Mouse (Mus musculus) ovary, postnatal 14 days (tissue): ENCODE data around the gene Sardh.
A peak's percentile ranks its signal among the peaks of the same experiment; 100 is the strongest.

Experiments
- DNase-seq: peaks from one replicate; pipeline ENCODE4 v3.0.0; 2022; ENCODE audit warnings: low spot score

Sardh gene

DNA sequence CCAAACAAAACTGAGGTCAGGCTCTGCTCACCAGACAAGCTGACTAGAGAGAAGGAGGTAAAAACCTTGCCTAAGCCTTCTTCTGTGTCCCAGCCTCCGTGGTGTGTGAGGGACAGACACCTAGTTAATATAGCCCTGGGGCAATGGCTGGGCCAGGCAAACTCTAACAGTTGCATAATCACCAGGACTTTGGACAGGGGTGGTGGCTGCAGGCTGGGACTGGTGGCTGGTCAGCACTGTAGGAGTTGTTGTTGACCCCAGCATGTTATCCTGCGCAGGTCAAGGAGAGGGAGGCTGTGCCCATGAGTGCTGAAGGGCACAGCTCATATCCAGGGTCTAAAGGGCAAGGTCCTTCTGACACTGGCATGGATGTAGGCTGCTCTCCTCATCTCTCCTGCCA is at the start of gene Sardh:
Gene Sardh (minus strand): TSS at position 127 of the 400 bp plus-strand sequence.
- no peak for DNase-seq

DNA sequence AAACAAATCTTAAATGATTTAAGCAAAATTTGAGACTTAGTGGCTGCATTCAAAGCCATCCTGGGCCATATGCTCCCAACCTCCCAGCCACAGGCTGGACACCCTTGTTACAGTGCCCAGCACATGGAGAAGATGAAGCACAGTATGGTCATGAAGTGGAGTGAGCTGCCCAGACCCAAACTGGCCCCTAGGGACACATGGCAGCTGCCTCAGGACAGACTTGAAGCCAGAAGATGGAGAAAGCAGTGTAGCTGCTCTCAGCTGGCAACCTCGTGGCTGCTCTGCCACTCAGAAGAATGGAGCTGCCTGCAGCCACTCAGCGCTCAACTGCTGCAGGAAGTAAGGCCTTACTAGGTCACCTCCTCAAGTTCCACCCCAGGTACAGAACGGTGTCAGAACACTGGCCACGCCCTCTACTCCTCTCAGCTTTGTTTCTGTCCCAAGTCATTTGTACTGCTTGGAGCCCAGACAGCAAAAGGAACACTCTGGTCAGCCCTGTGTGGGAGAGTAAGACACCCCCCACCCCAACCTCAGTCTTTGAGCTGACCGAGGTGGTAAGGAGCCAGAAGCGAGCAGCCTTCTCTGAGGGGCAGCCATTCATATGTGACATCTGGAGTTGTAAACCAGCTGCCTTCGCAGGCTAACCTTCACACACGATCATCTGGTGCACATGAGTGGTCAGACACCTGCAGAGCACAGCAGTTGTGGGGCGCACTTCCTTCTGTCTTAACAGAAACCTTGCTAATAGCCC is 48.7 kb upstream of the Sardh start:
- no peak for DNase-seq

DNA sequence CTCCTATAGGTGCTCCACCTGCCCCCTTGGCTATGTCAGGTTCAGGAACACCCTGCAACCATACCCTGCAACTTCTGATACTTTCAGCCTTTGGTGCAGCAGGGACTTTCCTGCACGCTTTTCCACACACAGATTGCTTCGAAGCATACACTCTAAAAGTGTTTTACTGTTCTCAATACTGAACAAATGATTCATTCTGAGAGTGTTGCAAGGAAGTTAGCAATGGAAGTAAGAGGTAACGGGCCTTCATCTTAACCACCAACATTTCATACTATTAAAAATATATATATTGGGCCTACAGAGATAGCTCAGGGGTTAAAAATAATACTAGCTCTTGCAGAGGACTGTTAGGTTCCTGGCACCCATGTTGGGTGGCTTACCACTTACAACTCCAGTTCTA is 46.6 kb upstream of the Sardh start:
- no peak for DNase-seq

DNA sequence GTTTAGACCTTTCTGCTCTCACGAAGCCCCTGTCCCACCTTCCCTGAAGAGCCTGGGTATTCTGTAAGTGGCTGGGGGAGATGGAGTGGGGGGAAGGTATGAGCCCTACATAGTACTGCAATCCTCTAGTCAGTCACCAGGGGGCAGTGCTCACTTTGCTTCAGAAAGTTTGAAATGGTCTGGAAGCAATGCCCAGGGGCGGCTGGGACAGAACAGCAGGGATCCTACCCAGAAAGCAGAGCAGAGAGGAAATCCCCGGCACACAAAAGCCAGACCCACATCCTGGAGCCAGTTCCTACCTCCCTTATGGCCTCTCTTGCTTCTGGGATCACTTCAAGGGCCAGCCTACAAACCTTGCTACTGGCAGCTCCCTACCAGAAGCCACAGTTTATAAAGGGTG is 40.9 kb upstream of the Sardh start:
- DNase-seq, result peak; percentile 83

DNA sequence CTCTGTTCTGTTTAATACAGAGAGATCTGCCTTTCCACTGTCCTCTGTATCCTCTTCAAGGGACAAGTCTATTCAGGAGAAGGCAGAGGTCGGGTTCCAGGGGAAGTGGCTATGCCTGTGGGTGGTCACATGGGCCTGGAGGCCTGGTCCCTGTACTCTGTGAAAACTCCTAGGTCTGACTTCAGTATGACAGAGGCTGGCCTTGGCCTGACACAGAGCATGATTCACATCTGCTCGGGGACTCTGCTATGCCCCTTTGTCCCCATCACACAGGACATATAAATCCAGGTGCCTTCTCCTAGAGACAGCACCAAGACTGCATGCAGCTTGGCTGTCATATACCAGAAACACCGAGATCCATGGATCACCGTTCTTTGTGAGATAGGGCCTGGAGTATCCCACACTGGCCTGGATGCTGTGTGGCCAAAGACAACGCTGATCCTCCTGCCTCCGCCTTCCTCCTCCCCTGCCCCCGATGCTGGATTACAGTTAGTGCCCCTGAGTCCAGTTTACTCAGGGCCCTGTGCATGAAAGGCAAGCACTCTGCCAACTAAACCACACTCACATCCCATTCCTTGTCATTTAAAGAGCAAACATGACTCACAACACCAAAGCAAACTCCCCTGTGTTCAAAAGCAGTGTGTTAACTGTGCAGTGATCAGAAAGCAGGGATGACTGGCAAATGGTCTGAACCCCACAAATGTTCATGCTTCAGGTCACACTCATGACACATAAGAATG is 39.0 kb upstream of the Sardh start:
- DNase-seq, result no peak

DNA sequence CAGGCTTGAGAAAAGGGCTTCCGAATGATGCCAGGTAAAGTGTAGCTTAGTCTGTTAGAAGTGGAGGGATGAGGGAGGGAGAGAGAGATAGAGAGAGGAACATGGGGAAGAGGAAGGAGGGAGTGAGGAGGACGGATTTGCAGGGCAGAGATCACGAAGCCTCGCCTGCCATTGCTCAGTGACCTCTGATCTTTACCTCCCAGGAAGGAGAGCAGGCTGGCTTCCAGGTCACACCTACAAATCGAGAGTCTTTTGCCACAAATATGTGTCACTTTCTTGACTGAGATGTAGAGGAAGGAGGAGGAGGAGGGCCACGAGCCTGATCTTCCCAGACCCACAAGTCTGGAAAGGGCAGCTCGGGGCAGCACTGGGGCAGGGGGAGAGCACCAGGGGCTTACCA is 36.3 kb upstream of the Sardh start:
- DNase-seq, result no peak

DNA sequence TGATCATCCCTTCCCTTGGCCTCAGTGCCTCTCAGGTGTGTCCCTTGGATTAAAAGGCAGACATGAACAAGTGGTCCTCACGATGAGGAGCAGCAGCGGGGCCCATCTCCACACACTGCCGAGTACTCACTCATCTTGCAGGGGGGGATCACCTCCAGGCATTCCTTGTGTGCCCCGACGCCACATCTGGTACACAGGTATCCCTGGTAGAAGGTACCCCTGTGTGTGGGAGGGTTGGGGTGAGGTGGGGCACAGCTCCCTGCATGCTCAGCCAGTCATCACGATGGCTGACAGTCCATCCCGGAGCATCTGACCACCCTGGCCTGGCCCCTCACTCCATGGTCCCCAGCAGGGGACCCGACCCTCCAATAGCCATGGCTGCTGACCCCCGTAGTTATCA is 33.6 kb upstream of the Sardh start:
- DNase-seq, result no peak

DNA sequence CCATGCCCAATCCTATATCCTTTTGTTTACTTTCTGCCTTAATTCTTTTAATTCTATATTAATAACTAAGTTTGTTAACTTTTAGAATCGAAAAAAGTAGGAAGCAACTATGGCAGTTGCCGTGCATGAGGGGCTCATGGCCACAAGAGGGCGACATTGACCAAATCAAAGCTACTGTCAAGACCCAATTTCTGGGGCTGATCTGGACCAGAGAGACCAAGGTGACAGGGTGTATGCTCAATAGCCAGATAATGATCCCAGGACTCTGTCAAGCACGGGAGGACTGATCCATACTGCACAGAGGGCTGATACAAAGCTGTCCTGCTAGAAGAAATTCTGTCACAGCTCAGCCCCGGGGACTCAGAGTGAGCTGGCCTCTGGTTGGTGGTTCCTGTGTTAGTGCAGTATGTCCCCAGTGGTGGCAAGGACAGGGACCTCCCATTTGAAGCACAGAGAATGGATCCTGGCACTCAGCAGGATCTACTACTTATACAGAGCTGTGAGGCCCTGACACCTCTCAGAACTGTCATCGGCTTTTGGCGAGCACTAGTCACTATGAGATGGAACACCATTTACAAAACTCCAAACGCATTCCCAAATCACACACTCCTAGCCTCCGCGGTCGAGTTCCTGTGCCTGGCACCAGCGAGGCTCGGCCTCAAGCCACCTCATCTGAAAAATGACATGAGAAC is 32.9 kb upstream of the Sardh start:
- peak; percentile 68 for DNase-seq

DNA sequence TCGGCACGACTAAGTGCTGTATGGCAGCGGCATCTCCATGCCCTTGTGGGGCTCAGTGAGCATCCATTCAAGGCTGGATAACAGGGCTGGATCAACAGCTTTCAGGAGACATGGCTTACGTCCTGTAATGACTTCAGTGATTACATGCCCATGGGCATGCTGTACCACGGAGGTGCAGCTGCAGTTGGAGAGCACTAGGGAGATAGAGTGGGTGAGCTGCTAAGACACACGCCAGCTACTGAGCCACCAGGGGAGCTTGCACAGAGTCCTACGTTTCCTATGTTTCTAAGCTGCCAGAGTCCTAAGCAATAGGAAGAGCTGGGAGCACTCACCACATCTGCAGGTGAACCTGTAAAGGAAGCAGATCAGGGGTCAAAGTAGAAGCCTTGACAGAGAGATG is 30.7 kb upstream of the Sardh start:
- no peak for DNase-seq

DNA sequence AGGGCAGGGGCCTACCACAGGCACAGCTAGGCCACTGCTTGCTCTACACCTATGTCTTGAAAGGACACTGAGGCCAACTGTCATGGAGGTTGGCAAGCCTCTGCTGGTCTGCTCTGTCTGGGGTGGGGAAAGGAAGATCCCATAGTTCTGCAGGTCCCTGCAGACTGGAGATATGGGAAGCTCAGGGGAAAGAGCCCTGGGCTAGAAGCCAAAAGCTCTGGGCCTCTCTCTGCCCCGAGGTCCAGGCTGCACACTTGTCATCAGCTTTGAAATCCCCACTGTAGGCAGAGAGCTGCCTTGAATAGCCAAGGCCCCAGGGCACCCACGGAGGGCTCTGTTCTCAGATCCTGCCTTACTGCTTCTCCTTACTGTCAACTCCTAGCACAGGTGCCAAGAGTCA is 20.2 kb upstream of the Sardh start:
- no peak for DNase-seq

DNA sequence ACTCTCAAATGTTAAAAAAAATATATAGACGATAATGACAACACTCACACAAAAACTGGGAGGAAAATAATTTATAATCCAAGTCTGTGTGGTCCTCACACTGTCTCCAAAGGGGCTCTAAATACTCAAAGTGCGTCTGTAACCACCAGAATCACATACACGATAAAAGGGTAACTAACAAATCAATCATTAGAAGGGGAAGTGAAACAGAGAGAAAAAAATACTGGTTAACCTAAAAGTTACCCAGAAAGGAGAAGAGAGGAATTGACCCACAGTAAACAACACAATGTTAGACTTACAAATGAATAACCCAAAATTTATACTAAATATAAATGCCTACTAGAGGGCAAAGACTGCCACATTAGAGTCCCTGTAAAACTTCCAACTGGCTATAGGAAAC is 17.7 kb upstream of the Sardh start:
- DNase-seq, result no peak

DNA sequence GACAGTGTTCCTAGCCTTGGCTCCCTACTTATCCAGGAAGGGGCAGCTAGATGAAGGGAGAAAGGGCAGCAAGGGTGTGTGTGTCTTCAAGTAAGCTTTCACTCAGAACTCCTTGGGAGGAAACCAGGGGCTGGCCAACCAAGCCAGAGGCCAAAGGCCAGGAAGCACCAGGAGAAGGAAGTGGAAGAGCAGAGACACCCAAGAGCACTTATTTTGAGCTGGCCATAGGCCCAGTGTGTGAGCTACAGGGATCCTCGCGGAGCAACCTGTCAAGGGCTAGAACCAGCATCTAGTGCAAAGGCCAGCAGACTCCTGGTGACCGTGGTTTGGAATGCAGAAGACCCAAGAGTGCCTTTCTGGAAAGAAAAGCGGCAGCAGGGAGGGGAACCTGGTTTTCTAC is 14.8 kb upstream of the Sardh start:
- no peak for DNase-seq

DNA sequence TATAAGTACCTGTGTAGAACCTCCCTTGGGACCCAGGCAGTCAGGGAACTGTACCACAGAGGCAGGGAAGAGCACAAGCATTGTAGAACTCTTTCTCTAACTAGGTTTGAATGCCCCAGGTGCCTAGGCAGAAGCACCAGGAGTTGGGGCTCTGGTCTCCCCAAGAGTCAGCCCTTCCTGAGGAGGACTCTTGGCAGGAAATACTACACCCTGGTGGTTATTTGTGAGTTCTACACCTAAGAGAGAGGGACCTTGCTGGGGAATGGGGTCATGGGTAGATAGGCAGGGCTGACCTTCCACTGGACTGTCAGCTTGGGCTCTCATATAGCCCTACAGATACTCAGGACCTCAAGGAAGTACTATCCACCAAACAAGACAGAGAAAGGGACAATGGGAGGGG is 3.3 kb upstream of the Sardh start:
- DNase-seq, result no peak

DNA sequence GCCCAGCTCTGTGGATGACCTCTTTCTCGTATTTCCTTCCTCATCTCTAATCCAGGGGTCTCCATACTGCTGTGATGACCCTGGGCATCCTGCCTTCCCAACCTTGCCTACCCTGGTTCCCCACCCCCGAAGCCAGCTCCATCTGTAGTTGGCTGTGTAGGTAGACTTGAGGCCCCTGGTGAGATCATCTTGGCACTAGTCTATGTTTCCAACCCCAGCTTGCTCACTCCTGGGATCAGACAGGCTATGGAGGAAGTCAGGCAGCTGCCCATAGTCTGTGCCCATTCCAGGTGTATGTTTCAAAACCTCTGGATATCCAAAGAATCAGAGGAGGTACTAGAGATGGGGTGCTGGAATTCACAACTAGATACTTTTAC is 662 bp downstream of the Sardh start:
- no peak for DNase-seq

DNA sequence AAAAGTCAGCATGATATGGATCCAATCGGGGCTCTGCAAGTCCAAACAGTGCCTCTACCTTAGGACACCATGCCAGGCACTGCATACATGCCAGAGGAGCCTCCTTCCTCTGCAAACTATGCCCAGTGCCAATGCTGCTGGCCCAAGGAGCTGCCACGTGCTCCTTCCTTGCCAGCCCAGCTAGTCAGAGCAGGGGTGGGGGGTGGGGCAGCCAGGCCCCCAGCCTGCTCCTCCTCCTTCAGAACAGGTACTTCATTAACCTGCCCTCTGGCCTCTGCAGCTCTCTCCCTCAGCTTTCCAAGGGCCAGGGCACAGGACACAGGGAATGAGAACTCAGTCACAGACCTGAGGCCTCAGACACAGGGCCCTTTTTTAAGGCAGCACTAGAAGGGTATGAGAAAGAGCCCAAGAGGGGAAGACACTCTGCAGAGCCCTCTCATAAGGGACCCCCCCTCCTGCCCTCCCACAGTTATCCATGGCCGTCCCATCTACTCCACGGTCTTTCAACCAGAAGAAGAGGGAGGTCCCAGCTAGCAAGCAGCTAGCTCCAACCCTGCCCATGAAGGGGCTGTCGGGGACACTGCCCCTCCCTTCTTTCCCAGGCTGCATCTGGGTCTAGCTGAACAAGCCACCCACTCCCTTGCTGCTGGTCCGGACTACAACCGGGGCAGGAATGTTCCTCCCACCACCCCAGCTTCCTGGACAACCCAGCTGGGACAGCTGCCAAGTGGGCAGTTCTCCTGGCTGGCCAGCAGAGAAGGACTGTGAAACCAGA is 1.2 kb downstream of the Sardh start:
- DNase-seq, result peak; percentile 90

DNA sequence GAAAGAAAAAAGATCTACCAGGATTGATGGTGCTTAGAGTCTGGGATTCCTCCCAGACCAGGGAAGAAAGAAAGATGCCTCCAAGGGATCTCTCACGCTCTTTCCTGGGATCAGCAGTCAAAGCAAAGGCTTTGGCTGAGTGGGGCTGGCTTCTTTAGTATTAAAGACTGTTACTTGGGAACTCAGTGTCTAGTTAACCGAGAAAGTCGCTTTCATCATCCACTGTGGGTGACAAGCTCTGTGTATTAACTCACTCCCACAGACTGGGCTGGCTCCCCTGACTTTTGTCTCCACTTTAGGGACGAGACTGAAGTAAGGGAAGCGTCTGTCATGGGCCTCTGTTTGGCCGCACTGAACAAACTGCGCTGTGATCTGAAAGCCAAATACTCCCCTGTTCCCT is 2.2 kb downstream of the Sardh start:
- no peak for DNase-seq

DNA sequence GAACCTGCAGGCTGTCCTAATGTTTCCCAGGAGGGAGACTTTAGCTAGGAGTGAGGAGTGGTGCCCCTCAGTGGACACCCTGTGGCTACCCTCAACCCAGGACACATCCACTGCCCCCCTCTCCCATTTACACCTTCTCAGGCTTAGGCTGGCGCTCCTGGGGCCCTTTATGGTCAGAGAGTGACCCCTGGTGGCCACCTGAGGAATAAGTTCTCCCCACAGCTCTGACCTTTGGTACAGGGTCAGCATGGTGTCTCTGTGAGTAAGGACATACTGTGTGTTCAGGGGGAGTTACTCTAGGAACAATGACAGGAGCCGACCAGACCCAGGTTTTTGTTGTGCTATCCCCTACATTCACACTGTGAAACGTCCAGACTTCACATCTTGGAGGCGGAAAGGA is 10.8 kb downstream of the Sardh start:
- DNase-seq, result peak; percentile 60

DNA sequence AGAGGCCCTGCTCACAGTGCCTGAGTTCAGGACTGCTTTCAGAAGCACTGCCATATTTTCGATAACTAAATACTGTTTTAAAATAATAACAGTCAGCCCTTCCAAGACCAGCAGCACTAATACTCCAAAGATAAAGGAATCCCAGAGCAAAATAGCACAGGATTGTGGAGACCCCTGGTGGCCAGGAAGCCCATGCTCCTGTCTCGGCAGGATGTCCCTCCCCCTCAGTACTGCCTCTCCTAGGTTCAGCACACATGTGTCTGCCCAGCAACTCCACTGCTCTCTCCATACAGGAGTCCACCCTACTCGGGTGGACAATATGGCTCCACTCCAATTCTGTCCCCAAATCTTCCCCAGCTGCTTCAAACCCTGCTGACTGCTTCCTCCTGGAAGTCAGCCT is 12.4 kb downstream of the Sardh start:
- peak; percentile 66 for DNase-seq

DNA sequence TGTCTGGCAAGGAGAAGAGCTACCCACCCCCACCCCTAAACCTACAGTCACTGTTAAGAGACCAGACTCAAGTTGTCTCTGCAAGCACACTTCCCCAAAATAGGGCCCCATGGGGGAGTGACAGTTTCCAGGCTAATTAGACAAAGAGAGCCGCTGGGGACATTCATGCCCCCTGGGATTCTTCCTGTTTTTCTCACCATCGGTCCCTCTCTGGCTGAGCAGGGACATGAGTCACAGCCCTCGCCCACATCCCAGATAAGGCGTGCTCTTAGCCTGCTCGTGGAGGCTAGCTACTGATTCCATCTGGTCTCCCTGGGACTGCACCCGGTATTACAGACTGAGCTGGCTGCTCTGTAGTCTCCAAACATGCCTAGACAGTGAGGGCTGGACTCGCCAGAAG is 15.8 kb downstream of the Sardh start:
- no peak for DNase-seq

DNA sequence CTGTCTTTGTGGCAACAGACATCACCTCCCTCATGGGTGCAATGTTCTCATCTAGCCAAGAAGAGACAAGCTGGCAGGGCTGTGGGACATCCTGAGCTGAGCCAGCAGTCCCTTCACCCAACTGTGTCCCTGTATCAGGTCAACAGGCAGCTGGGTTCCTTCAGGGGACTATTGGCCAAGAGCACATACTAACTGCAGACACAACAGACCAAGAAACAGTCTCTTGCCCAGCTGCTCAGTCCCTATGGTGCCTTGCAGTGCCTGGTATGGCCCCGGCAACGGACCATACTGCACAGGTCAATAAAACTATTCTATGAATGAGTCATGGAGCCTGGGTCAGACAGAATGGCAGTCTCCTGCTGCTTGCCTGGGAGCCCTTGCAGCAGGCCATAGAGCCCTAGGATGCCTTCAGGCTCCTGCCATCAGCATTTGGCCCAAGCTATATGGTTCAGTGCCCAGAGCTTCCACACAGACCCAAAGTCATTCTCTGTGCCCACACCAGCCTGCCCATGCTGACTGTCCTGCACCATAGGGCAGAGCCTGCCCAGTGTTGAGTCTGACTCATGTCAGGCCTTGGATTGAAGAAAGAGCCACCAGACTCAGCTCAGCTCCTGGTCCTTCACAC is 18.5 kb downstream of the Sardh start:
- DNase-seq, result no peak

DNA sequence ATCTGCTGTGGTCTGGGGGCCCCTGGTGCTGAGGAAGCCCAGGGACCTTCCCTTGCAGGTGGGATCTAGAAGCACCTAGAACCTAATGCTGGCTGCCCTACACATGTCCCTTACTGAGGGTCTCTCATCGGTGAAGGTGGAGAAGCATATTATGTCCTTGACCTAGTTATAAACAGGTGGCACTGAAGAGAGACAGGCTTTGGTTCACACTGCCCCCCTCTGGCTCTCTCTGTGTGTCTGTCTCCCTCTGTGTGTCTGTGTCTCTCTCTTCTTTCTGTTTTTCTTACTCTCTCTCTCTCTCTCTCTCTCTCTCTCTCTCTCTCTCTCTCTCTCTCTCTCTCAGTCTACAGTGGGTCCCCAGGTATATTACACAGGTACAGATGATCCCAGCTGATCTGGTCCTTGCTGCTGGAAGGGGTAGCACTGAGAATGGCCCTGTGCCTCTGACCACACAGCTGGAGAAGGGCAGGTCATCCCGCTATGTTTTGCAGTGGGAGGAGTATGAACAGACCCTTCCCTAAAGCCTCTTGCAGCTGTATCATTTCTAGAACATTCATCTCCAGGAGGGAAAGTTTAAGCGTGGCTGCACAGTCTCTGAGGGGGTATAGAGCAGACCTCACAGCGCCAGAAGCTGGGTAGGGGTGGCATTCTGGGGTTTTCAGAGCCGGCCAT is 19.2 kb downstream of the Sardh start:
- DNase-seq, result no peak
